Mouse (Mus musculus): ENCODE measurements around the gene Oasl1.

GRCm38 (mm10) chr5:114945072-114945471, 22.0 kb downstream of the Oasl1 start:
- no peak for TF ChIP-seq POLR2A (IDR thresholded peaks at IDR 0.05; ENCODE audit: extremely low read depth, insufficient read depth, low read length)
- no peak for TF ChIP-seq CTCF (IDR thresholded peaks at IDR 0.05; ENCODE audit: low read depth, low read length)

All from liver, adult 2 months (tissue).